Mouse (Mus musculus) inflammation-experienced regulatory T-cells, adult 6 months (primary cell): ENCODE data around the gene Pik3ca. TPM values are rescaled to one million over a fixed set of nuclear protein-coding genes. Genes with fewer than 3 reads are reported as not detected.

ENCODE experiments used
- ATAC-seq: one replicate; pipeline ENCODE4 v1.8.0; 2017
- polyA plus RNA-seq, 3 experiments: library from polyadenylated mRNA; unstranded; fragments of 100-300 nt; shearing (Covaris generic); gene quantifications; one replicate each; pipeline ENCODE4 v1.2.1; 2017

Pik3ca gene
- polyA plus RNA-seq, 3 experiments from 2014 or later = 14.7 to 27.5 (median 17.2) TPM

GRCm38 (mm10) chr3:32454329-32455021 is 57.0 kb downstream of the Pik3ca start:
- no peak for ATAC-seq

- ATAC-seq = no peak
These were observed 62.3 kb downstream of the Pik3ca start for GRCm38 (mm10) chr3:32459777-32460176.

DNA sequence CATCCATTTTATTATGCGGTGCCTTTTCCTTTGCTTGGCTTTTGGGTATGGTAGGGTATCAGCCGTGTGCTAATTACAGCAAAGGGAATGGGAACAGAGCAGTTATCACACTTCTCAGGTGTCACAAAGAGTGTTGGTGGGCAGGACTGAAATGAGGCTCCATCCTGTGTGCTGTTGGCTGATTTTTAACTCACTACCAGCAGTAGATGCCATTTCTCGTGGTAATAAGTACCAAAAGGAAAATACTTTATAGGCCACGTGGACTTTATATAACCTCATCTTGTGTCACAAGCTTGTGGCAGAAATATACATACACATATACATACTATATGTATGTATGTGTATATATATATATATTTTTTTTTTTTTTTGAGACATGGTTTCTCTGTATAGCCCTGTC is 69.8 kb downstream of the Pik3ca start:
- no peak for ATAC-seq

DNA sequence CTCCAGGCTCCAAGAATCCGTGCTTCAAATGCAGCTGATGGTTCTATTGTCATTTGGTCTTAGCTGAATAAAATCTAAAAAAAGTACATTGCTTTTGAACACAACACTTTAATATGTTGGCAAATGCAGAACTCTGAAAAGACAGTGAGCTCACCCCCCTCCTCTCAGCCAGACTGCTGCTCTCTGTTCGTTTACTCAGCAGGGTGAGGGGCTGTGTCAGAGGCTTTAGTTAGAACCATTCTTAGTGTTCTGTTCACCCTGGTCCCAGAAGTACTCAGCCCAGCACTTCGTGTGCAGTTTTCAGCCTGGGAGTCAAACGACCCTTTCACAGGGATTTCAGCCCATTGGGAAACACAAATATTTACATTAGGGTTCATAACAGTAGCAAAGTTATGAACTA is 70.9 kb downstream of the Pik3ca start:
- ATAC-seq = no peak

DNA sequence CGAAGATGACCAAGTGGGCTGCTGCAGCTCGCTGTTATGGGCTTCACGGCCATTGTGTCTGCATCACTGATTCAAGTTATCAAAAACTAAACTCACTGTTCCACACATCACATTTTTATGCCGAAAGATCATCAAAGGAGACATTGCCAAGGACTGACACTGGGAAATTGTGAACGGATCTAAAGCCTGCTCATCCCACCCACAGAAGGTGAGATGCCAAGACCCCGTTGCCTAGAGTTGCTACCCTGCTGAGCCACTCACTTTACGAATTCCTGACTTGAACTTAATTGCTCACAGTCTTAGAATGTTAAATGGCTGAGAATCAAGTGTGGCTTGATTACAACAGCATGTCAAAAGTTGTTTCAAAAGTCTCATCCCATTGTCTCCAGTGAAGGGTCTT is 73.0 kb downstream of the Pik3ca start:
- ATAC-seq = no peak

GRCm38 (mm10) chr3:32471098-32471497 is 73.6 kb downstream of the Pik3ca start:
- no peak for ATAC-seq

- no peak for ATAC-seq
These were observed 74.9 kb downstream of the Pik3ca start for GRCm38 (mm10) chr3:32472191-32472900.

DNA sequence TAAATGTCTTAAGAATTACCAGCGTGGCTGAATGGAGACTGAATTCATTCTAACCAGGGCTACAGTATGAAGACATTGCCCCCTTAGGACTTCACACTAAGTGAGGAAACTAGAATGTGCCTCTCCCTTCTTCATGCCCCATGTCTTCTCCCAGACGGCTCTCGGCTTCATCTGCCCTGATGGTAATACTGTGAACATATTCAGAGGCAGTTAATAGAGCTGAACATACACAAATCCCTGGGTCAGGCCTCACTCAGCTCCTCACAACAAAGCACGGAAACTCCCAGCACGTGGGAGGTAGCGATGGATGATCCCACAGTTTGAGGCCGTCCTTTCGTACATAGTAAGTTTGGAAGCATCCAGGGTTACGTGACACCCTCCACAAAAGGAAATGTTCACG is 75.7 kb downstream of the Pik3ca start:
- ATAC-seq = no peak

DNA sequence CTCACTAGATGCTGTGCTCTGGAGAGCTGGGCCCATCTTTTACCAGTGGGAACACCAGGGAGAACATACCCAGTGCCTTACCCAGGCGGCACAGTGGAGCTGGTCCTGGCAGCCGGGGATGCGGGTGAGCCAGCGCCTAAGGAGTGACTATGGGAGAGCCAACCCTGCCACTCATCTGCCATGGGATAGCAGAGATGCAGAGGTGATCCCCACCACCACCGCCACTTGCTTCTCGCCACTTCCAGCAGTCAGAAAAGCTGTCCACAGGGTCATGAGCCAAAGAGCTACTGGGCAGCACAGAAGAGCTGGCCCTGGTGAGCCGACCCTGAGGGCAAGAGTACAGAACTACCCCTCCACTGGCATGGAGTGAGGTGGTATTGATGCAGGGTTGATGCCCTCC is 82.5 kb downstream of the Pik3ca start:
- no peak for ATAC-seq

GRCm38 (mm10) chr3:32483035-32483434 is 85.6 kb downstream of the Pik3ca start:
- ATAC-seq = no peak

- ATAC-seq = no peak
These were observed 89.1 kb downstream of the Pik3ca start for GRCm38 (mm10) chr3:32486543-32486942.

- ATAC-seq = no peak
These were observed 90.7 kb downstream of the Pik3ca start for GRCm38 (mm10) chr3:32488172-32488571.

- no peak for ATAC-seq
These were observed 92.8 kb downstream of the Pik3ca start for GRCm38 (mm10) chr3:32490076-32490927.

- no peak for ATAC-seq
These were observed 93.5 kb downstream of the Pik3ca start for GRCm38 (mm10) chr3:32490928-32491315.

DNA sequence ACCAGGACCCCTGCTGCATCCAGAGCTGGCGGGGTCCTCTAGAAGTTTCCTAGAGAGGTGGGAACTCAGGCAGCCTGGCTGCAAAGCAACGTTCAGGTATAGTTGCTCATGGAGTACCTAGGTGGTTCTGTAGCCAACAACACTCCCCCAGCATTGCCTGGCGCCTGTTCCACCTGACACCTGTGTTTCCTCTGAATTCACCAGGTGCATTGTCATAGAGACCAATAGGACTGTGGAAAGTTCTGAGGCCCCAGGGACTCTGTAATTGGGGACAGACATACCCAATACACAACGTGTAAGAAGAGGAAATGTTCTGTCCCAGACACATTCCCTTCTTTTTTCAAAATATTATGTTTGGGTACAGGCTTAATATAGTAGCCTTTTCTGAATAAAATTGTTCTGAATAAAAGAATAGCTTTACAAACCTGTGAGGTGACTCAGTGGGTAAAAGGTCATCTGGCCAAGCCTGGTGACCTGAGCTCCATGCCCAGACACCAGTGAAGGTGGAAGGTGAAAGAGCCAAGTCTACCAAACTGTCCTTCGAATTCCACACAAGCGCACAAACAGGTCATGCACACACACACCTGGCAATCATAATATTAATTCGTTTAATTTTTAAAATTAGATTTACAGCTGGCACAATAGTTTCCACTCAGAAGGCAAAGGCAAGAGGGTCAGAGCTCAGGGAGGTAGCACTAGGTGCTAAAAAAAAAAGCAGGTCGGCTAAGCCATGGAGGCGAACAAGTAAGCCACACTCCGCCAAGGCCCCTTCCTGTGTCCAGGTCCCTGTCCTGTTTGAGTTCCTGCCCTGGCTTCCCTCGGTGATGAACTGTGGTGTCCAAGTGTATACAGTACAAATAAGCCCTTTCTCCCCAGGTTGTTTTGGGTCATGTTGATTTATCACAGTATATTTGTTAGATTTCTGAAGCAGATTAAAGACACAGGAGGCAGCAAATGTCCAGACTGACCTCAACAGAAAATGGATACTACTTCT is 94.9 kb downstream of the Pik3ca start, which contains the start of gene Kcnmb3:
Gene Kcnmb3 (minus strand): TSS at position 135 of the 994 bp plus-strand sequence.
- no peak for ATAC-seq

GRCm38 (mm10) chr3:32494387-32495087 is 97.1 kb downstream of the Pik3ca start:
- ATAC-seq = no peak

GRCm38 (mm10) chr3:32495088-32495770 is 97.8 kb downstream of the Pik3ca start:
- ATAC-seq = no peak

DNA sequence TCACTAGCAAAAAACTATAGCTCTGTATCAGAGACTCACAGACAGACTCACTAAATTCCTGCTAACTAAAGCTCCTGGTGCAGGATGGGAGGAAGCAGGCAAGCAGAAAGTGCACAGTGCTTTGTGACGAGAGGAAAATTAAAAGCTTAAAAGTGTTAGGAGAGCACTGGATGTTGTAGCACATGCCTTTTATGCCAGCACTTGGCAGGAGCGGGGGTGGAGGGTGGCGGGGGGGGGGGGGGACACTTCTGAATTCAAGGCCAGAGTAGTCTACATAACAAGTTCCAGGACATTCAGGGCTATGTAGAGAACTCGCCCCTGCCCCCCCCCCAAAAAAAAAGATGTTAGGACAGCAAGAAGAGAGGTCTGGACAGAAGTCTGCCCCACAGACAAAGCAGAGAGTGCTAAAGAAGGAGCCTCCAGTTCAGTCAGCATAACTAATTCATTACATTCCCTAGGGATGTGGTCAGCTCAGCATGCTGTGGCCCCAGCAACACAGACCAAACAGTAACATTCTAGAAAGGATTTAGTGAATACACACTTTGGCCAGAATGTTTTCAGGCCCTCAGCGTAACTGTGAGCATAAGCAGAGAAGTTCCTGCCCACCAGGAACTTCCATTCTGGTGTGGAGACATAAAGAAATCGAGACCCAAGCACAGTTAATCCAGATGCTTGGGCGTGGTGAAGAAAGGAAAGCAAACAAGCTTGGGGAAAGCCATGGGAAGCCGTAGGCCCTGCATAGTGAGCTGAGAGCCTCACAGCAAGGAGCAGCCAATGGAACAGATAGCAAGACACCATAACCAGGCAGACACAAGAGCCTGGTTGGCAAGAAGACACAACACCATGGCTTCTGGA is 98.6 kb downstream of the Pik3ca start:
- ATAC-seq = no peak

DNA sequence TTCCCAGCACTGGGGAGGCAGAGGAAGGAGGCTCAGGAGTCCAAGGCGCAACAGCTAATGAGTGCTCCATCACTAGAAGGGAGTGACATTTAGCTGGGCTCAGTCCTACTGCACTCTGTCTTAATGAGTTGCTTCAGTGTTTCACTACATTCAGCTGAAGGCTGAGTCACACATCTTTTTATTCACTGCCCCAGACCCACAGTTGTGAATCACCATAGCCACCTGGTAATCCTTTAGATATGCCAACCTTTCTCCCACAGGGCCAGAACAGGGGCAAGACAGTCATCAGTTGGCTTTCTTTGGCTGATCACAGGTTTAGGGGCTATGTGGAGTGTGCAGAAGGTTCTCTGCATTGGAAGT is 99.2 kb downstream of the Pik3ca start:
- no peak for ATAC-seq

- no peak for ATAC-seq
These were observed 102.9 kb downstream of the Pik3ca start for GRCm38 (mm10) chr3:32500346-32500745.
